Mouse (Mus musculus): ENCODE measurements at regions not wholly inside any gene's neighbourhood (a gene's known extent, or its start where the extent isn't known, plus 50 kb on each side); places are given as distances from the start of the nearest gene placed in this dataset.

GRCm38 (mm10) chr4:56421575-56421974, 318.3 kb upstream of the Gm26657 start:
- no peak for DNase-seq

GRCm38 (mm10) chr4:56419122-56419913, 320.6 kb upstream of the Gm26657 start:
- DNase-seq, result no peak

GRCm38 (mm10) chr4:56411024-56411636, 328.7 kb upstream of the Gm26657 start:
- no peak for DNase-seq

GRCm38 (mm10) chr4:56393793-56394192, 346.1 kb upstream of the Gm26657 start:
- no peak for DNase-seq

- peak; percentile 17 to 33 for DNase-seq
Observed at GRCm38 (mm10) chr4:56387051-56387450, 352.8 kb upstream of the Gm26657 start.

- DNase-seq, result no peak
Observed at GRCm38 (mm10) chr4:56375745-56376144, 364.1 kb upstream of the Gm26657 start.

GRCm38 (mm10) chr4:56374466-56374865, 365.4 kb upstream of the Gm26657 start:
- no peak for DNase-seq

- DNase-seq, result no peak
Observed at GRCm38 (mm10) chr4:56373746-56374145, 366.1 kb upstream of the Gm26657 start.

GRCm38 (mm10) chr4:56373167-56373566, 366.7 kb upstream of the Gm26657 start:
- no peak for DNase-seq

- DNase-seq, result no peak
Observed at GRCm38 (mm10) chr4:56372711-56373110, 367.2 kb upstream of the Gm26657 start.

- DNase-seq, result no peak
Observed at GRCm38 (mm10) chr4:56364594-56364993, 375.3 kb upstream of the Gm26657 start.

- no peak for DNase-seq
Observed at GRCm38 (mm10) chr4:56362121-56362520, 377.7 kb upstream of the Gm26657 start.

- no peak for DNase-seq
Observed at GRCm38 (mm10) chr4:56349216-56349615, 390.7 kb upstream of the Gm26657 start.

- no peak for DNase-seq
Observed at GRCm38 (mm10) chr4:56325156-56325555, 414.7 kb upstream of the Gm26657 start.

- no peak for DNase-seq
Observed at GRCm38 (mm10) chr4:56319134-56319533, 420.7 kb upstream of the Gm26657 start.

GRCm38 (mm10) chr4:56305664-56306330, 434.1 kb upstream of the Gm26657 start:
- DNase-seq, result peak; percentile 6 to 29

- DNase-seq, result no peak
Observed at GRCm38 (mm10) chr4:56304275-56304674, 435.6 kb upstream of the Gm26657 start.

- no peak for DNase-seq
Observed at GRCm38 (mm10) chr4:56287980-56288379, 451.9 kb upstream of the Gm26657 start.

- DNase-seq, result no peak
Observed at GRCm38 (mm10) chr4:56284490-56284889, 455.4 kb upstream of the Gm26657 start.

GRCm38 (mm10) chr4:56275836-56276235, 464.0 kb upstream of the Gm26657 start:
- DNase-seq, result no peak

- DNase-seq, result no peak
Observed at GRCm38 (mm10) chr4:56271390-56271789, 468.5 kb upstream of the Gm26657 start.

GRCm38 (mm10) chr4:56264626-56265025, 475.2 kb upstream of the Gm26657 start:
- no peak for DNase-seq

GRCm38 (mm10) chr4:56263822-56264221, 476.0 kb upstream of the Gm26657 start:
- DNase-seq, result no peak

- DNase-seq, result no peak
Observed at GRCm38 (mm10) chr4:56262589-56262988, 477.3 kb upstream of the Gm26657 start.
